Mouse (Mus musculus) olfactory bulb, adult 2 months (tissue): ENCODE results near the gene Rabac1.

Experiments
- CTCF ChIP-seq: fragments of 200-500 bp; IDR thresholded peaks from 2 replicates; pipeline ENCODE4 v1.5.1; 2012; ENCODE audit warnings: low read depth, mild to moderate bottlenecking, low read length, moderate library complexity; ENCODE audit not compliant: insufficient read depth
- POLR2A ChIP-seq: fragments of 200-500 bp; IDR thresholded peaks from 2 replicates; pipeline ENCODE4 v1.6.1; 2012; ENCODE audit warnings: mild to moderate bottlenecking, low read depth, low read length, moderate library complexity; ENCODE audit not compliant: insufficient read depth

- TF ChIP-seq POLR2A (no peak), CTCF (no peak)
These were observed 10.8 kb upstream of the Rabac1 start for GRCm38 (mm10) chr7:24983396-24983795.
